Mouse (Mus musculus) erythroblast, embryonic 14.5 days (primary cell): Measurements from ENCODE around the gene Smyd3.

ENCODE experiments used
- GATA1 ChIP-seq: IDR thresholded peaks from 2 replicates; pipeline ENCODE4 v1.6.1; 2012; ENCODE audit warnings: low read length, inconsistent platforms, mixed read lengths
- TAL1 ChIP-seq: IDR thresholded peaks from 3 replicates; pipeline ENCODE4 v1.6.1; 2012; ENCODE audit warnings: low read length, inconsistent platforms, mixed read lengths

DNA sequence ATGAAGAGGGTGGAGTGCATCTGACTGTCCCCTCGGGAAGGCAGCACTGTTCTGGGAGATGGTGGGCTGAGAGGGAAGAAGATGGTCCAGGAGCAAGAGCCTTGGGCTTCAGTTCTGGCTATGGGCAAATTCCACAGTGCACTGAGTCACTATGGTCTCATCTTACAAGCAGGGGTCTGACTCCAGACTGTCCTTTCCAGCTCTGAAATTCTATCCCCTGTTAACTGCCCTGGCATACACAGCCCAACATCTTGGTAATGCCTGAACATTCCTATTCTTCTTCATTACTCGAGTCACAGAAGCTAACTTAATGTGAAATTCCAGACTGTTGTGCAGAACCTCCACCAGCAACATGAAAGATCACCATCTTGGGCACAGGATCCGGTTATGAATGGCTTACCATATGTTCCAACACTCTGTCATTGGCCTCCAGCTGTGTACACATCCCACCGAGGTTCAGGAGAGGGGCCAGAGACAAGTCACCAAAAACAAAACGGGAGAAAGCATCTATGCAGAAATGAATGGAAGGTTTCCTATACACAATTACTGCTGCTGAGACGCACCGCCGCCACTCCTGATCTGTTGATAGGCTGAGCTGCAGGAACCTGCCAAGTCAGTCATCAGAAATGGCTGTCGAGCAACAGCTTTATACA is 517.8 kb downstream of the Smyd3 start:
- no peak for TF ChIP-seq GATA1
- no peak for TF ChIP-seq TAL1
